Mouse (Mus musculus) G1E (cell line): ENCODE measurements around the gene Cgnl1.

Experiments
- CTCF ChIP-seq: IDR thresholded peaks from 2 replicates; pipeline ENCODE4 v1.5.1; 2012; ENCODE audit warnings: low read depth, low read length, inconsistent platforms, mixed read lengths
- GATA1 ChIP-seq: IDR thresholded peaks from 2 replicates; pipeline ENCODE4 v1.6.1; 2012; ENCODE audit warnings: borderline replicate concordance, low read length, inconsistent platforms, mixed read lengths

DNA sequence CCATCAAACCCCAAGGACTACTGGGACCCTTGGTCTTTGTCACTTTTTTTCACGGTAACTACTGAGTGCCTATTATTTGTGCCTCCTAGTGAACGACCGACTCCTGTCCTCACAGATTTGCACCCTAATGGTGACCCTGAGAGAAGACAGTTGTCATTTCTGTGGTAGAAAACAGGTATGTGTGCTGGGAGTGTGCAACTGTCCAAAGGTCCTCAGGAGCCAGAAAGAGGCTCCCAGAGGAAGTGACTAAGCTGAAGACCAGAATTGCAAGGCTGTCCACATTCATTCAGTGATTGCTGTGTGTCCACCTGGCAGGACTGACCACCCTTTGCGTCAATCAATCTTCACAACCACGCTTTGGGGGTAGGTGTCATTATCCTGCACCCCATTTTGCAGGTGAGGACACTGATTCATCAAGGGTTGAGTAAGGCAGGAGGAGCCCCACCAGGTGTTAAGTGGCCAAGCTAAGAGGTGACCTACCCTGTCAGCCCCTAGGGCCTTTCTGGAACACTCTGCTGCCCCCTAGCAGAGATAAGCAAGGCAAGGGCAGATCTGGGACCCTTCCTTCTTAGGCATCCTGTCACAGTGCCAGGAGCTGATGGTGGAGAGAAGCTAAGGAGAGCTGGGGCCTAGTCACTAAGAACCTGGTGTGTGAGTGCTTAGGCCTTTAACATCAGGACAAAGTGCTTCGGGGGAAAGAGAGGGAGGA is 178.7 kb downstream of the Cgnl1 start:
- TF ChIP-seq CTCF (no peak), GATA1 (no peak)
